Mouse (Mus musculus): ENCODE measurements around the gene Plppr1. TPM values are rescaled to one million over a fixed set of nuclear protein-coding genes. Genes with fewer than 3 reads are reported as not detected.

The Plppr1 gene
- polyA plus RNA-seq, 1 experiment = 0.88 TPM

DNA sequence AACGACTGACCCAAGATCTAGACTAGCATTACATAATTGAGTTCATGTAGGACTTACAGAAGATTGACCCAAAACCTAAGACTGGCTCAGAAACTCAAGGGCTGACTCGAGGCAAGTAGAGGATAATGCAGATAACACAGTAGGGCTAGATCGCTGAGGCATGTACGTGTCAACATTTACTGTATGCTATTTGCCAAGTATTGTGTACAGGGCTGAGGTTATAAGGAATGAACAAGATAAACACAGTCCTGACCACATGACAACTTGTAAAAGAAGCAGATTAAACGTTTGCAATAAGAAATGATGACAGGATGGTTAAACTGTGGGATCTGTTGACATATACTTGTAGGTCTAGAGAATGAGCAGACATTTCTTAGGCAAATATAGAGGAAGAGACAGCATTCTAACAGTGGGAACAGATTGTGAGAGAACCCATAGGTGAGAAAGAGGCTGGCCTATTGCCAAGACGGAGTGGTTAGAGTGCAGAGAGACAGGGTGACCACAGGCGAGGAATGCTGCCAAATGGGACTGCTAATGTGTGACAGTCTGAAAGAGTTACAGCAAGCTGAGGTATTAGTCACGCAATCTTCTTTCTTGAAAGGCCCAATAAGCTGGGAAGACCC is 138.2 kb downstream of the Plppr1 start:
- Histone ChIP-seq H3K27ac (ENCODE audit: insufficient read depth, low read depth, low read length) (no peak overlapping the region), H3K4me1 (ENCODE audit: control insufficient read depth, insufficient read depth, low read length) (no peaks in the 10 kb centered on the region), H3K36me3 (ENCODE audit: control insufficient read depth, insufficient read depth, low read length) (no peaks in the 10 kb centered on the region), H3K27me3 (replicated peaks; ENCODE audit: control insufficient read depth, insufficient read depth, low read length) (no peaks in the 10 kb centered on the region), H3K4me3 (ENCODE audit: insufficient read depth, low read depth, low read length) (no peak overlapping the region)
- TF ChIP-seq CTCF (conservative IDR thresholded peaks at IDR 0.05; ENCODE audit: insufficient read depth, insufficient read length, low read depth, low read length) (no peak), POLR2A (IDR thresholded peaks at IDR 0.05; ENCODE audit: low read depth, low read length) (no peak)
- 59% methylated on average over 8 of the region's 8 CpGs for WGBS
- DNase-seq = peak; percentile 20

DNA sequence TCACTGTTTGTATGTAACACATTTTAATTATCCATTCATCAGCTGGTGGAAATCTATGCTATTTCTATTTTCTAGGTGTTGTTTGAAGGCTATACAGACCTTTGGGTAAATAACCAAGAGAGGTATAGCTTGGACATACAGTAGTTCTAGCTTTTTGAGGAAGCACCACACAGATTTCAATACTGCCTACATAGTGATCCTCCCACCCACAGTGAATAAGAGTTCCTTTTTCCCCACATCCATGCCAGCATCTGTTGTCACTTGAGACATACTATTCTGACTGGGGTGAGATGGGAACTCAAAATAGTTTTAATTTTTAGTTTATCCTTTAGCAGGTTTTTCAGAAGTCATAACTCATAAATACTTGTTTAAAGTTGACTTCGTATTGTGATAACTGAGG is 151.4 kb downstream of the Plppr1 start:
- no peak overlapping the region for H3K27ac ChIP-seq (ENCODE audit: insufficient read depth, low read depth, low read length)
- WGBS = 96% methylated on average over 1 of the region's 1 CpGs
- TF ChIP-seq CTCF (conservative IDR thresholded peaks at IDR 0.05; ENCODE audit: insufficient read depth, insufficient read length, low read depth, low read length) = no peak
- no peaks in the 10 kb centered on the region for H3K4me1 ChIP-seq (ENCODE audit: control insufficient read depth, insufficient read depth, low read length)
- no peak for DNase-seq
- H3K27me3 ChIP-seq (replicated peaks; ENCODE audit: control insufficient read depth, insufficient read depth, low read length) = no peaks in the 10 kb centered on the region
- H3K36me3 ChIP-seq (ENCODE audit: control insufficient read depth, insufficient read depth, low read length) = no peaks in the 10 kb centered on the region
- no peak overlapping the region for H3K4me3 ChIP-seq (ENCODE audit: insufficient read depth, low read depth, low read length)

- TF ChIP-seq POLR2A (IDR thresholded peaks at IDR 0.05; ENCODE audit: low read depth, low read length) (no peak), CTCF (conservative IDR thresholded peaks at IDR 0.05; ENCODE audit: insufficient read depth, insufficient read length, low read depth, low read length) (no peak)
- Histone ChIP-seq H3K36me3 (ENCODE audit: control insufficient read depth, insufficient read depth, low read length) (no peaks in the 10 kb centered on the region), H3K4me3 (ENCODE audit: insufficient read depth, low read depth, low read length) (no peak overlapping the region), H3K27ac (ENCODE audit: insufficient read depth, low read depth, low read length) (no peak overlapping the region), H3K27me3 (replicated peaks; ENCODE audit: control insufficient read depth, insufficient read depth, low read length) (no peaks in the 10 kb centered on the region), H3K4me1 (ENCODE audit: control insufficient read depth, insufficient read depth, low read length) (no peaks in the 10 kb centered on the region)
- no peak for DNase-seq
- WGBS = 68% methylated on average over 5 of the region's 5 CpGs
These were observed 152.5 kb downstream of the Plppr1 start for GRCm38 (mm10) chr4:49211582-49211981.

DNA sequence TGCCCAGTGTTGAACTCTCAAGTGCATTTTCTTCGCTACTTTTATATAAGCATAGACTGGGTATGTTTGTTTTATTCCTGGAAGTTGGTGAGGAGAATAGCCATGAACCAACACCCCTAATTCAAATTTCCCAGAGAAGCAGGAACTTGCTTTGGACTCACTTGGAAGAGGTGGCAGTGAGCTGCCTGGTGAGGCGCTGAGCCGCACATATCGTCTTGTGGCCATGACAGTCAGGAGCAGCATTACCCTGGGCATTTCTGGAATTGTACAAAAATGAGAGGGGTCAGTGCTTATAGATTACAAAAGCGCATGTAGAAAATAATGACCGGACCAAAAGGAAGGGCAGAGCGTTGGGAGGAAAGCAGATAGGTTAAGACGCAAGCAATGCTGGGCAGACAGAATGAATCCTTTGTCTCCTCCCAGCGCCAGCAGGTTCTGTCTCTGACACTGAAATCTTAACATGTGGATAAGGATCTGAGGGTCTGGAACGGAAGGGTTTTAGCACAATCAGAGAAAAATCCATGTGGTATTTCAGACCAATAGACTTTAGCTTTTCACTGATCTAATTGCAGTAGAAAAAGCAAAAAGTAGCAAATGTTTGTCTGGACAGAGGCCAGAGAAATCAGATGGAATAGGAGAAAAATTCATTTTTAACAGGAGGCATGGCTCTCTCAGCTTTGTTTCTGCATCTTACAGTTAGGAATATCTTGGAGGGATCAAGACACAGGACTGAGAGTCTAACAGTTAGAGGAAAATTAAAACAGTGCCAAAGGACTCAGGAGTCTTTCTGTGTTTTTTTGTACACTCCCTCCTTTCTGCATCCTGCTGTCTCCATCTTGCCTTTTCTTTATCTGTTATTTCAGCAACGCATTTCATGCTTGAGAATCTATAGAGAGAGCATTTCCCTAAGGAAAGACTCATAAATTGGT is 153.8 kb downstream of the Plppr1 start:
- 81% methylated on average over 11 of the region's 11 CpGs for WGBS
- Histone ChIP-seq H3K36me3 (ENCODE audit: control insufficient read depth, insufficient read depth, low read length) (no peaks in the 10 kb centered on the region), H3K27ac (ENCODE audit: insufficient read depth, low read depth, low read length) (no peak overlapping the region), H3K4me1 (ENCODE audit: control insufficient read depth, insufficient read depth, low read length) (no peaks in the 10 kb centered on the region), H3K4me3 (ENCODE audit: insufficient read depth, low read depth, low read length) (no peak overlapping the region), H3K27me3 (replicated peaks; ENCODE audit: control insufficient read depth, insufficient read depth, low read length) (no peaks in the 10 kb centered on the region)
- no peak for TF ChIP-seq CTCF (conservative IDR thresholded peaks at IDR 0.05; ENCODE audit: insufficient read depth, insufficient read length, low read depth, low read length)
- TF ChIP-seq POLR2A (IDR thresholded peaks at IDR 0.05; ENCODE audit: low read depth, low read length) = no peak
- DNase-seq = no peak

GRCm38 (mm10) chr4:49214341-49214740 is 155.3 kb downstream of the Plppr1 start:
- no peaks in the 10 kb centered on the region for H3K27me3 ChIP-seq (replicated peaks; ENCODE audit: control insufficient read depth, insufficient read depth, low read length)
- DNase-seq = no peak
- 37% methylated on average over 3 of the region's 3 CpGs for WGBS

GRCm38 (mm10) chr4:49223501-49223900 is 164.4 kb downstream of the Plppr1 start:
- WGBS = 53% methylated on average over 6 of the region's 6 CpGs
- H3K4me1 ChIP-seq (ENCODE audit: control insufficient read depth, insufficient read depth, low read length) = no peaks in the 10 kb centered on the region
- H3K4me3 ChIP-seq (ENCODE audit: insufficient read depth, low read depth, low read length) = no peak overlapping the region
- H3K36me3 ChIP-seq (ENCODE audit: control insufficient read depth, insufficient read depth, low read length) = no peaks in the 10 kb centered on the region
- H3K27me3 ChIP-seq (replicated peaks; ENCODE audit: control insufficient read depth, insufficient read depth, low read length) = no peaks in the 10 kb centered on the region
- no peak overlapping the region for H3K27ac ChIP-seq (ENCODE audit: insufficient read depth, low read depth, low read length)
- no peak for TF ChIP-seq CTCF (conservative IDR thresholded peaks at IDR 0.05; ENCODE audit: insufficient read depth, insufficient read length, low read depth, low read length)
- TF ChIP-seq POLR2A (IDR thresholded peaks at IDR 0.05; ENCODE audit: low read depth, low read length) = no peak
- no peak for DNase-seq

More at GRCm38 (mm10) chr4:49214341-49214740, 155.3 kb downstream of the Plppr1 start:
- no peaks in the 10 kb centered on the region for H3K4me1 ChIP-seq (ENCODE audit: control insufficient read depth, insufficient read depth, low read length)
- no peak overlapping the region for H3K4me3 ChIP-seq (ENCODE audit: insufficient read depth, low read depth, low read length)
- no peak for TF ChIP-seq POLR2A (IDR thresholded peaks at IDR 0.05; ENCODE audit: low read depth, low read length)
- no peak for TF ChIP-seq CTCF (conservative IDR thresholded peaks at IDR 0.05; ENCODE audit: insufficient read depth, insufficient read length, low read depth, low read length)
- no peaks in the 10 kb centered on the region for H3K36me3 ChIP-seq (ENCODE audit: control insufficient read depth, insufficient read depth, low read length)
- H3K27ac ChIP-seq (ENCODE audit: insufficient read depth, low read depth, low read length) = no peak overlapping the region

GRCm38 (mm10) chr4:49225021-49225420 is 165.9 kb downstream of the Plppr1 start:
- TF ChIP-seq CTCF (conservative IDR thresholded peaks at IDR 0.05; ENCODE audit: insufficient read depth, insufficient read length, low read depth, low read length) (no peak), POLR2A (IDR thresholded peaks at IDR 0.05; ENCODE audit: low read depth, low read length) (no peak)
- peak; percentile 5 for DNase-seq
- 27% methylated on average over 1 of the region's 1 CpGs for WGBS
- Histone ChIP-seq H3K36me3 (ENCODE audit: control insufficient read depth, insufficient read depth, low read length) (no peaks in the 10 kb centered on the region), H3K4me3 (ENCODE audit: insufficient read depth, low read depth, low read length) (no peak overlapping the region), H3K27ac (ENCODE audit: insufficient read depth, low read depth, low read length) (no peak overlapping the region), H3K27me3 (replicated peaks; ENCODE audit: control insufficient read depth, insufficient read depth, low read length) (no peaks in the 10 kb centered on the region), H3K4me1 (ENCODE audit: control insufficient read depth, insufficient read depth, low read length) (no peaks in the 10 kb centered on the region)
